Mouse (Mus musculus) layer of hippocampus, adult 9-10 months (tissue): ENCODE measurements around the gene Fgd1.

Source experiments
- DNase-seq: peaks from one replicate; pipeline ENCODE4 v3.0.0; 2022; ENCODE audit warnings: low spot score

Gene Fgd1

DNA sequence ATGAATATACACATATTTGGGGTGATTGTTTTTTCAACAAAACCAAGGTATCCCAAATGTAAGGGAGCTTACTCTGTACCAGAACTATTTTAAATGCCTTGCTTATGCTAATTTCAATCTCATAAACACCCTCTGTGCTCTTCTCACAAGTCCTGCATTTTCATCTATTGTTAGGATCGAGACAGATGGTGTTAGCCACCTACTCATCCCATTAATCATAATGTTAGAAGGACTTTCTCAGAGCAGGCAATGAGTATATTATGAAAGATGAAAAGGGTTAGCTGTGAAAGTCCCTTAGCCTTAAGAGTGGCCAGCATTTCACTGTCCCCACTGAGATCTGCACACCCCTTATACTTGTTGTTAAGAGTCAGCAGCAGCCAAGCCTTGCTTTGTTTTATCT is 41.5 kb downstream of the Fgd1 start:
- no peak for DNase-seq

GRCm38 (mm10) chrX:151096171-151097058 is 50.5 kb downstream of the Fgd1 start, which contains the start of gene Tsr2:
Tsr2 (minus strand) TSS chrX:151096543.
- peak; percentile 46 for DNase-seq

- no peak for DNase-seq
Measured at GRCm38 (mm10) chrX:151107301-151108067, 61.5 kb downstream of the Fgd1 start.

- DNase-seq, result no peak
Measured at GRCm38 (mm10) chrX:151116795-151117194, 70.8 kb downstream of the Fgd1 start.

DNA sequence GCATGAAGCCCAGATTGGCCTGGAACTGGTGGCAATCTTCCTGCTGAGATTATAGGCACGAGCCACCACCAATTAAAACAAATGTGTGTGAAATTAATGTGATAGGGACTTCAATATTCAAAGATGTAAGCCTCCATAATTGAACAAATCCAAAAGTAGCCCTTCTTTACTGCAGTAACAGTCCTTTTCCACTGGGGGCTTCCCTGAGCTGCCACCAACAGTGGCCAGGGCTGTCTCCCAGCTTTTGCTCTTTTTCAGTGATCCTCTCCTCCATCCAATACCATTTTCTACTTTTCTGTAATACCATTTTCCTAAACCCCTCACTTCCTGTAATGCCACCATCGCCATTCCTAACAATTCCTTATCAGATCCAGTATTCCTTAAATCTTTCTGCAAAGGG is 71.5 kb downstream of the Fgd1 start:
- no peak for DNase-seq

GRCm38 (mm10) chrX:151123933-151124332 is 78.0 kb downstream of the Fgd1 start:
- no peak for DNase-seq

DNA sequence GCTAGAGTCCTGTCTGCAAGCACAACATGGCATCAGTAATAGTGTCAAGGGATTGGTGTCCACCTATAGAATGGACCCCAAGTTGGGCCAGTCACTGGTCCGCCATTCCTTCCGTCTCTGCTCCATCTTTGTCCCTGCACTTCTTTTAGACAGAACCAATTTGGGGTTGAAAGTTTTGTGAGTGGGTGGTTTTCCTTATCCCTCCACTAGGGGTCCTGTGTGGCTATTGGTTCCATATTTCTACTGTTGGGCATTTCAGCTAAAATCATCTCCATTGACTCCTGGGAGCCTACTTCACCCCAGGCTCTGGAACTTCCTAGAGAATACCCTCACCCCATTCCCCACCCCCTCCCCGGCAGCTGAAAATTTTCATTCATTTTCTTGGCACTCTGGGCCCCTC is 84.5 kb downstream of the Fgd1 start:
- DNase-seq, result no peak

DNA sequence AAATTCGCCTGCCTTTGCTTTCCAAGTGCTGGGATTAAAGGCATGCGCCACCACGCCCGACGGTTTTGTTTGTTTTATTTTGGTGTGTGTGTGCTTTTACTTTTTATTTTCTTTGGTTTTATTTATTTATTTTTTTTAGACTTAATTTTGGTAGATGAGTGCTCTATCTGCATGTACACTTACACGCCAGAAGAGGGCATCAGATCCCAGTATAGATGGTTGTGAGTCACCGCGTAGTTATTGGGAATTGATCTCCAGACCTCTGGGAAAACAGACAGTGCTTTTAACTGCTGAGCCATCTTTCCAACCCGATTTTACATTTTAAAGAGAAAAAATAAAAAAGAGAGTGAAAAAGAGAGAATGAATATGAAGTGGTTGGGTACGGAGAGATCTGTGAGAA is 86.8 kb downstream of the Fgd1 start:
- no peak for DNase-seq
